Mouse (Mus musculus) intestine, embryonic 15.5 days (tissue): Measurements from ENCODE around the gene Pyroxd1. TPM values are rescaled to one million over a fixed set of nuclear protein-coding genes. Genes with fewer than 3 reads are reported as not detected.
"Not testable (repeated sequence)": the region's sequence is repeated elsewhere in the genome, so short reads cannot be mapped to it uniquely, and the experiment has no call there.

Experiments used
- ATAC-seq: fragments of 200-750 bp; cut with Nextera tagmentation; 2 replicates; pipeline ENCODE4 v1.8.0; 2017; ENCODE audit warnings: moderate TSS enrichment, moderate library complexity
- H3K27ac ChIP-seq: fragments of 300-500 bp; sonication (generic); 2 replicates; pipeline ENCODE4 v1.5.1; 2015; ENCODE audit warnings: mild to moderate bottlenecking, inconsistent platforms
- H3K27me3 ChIP-seq: fragments of 300-500 bp; sonication (generic); replicated peaks from 2 replicates; pipeline ENCODE4 v1.6.1; 2015; ENCODE audit warnings: inconsistent platforms
- H3K36me3 ChIP-seq: fragments of 300-500 bp; sonication (generic); 2 replicates; pipeline ENCODE4 v1.6.1; 2015; ENCODE audit warnings: inconsistent platforms
- H3K4me1 ChIP-seq: fragments of 300-500 bp; sonication (generic); replicated peaks from 2 replicates; pipeline ENCODE4 v1.6.1; 2015; ENCODE audit warnings: inconsistent platforms
- H3K4me2 ChIP-seq: fragments of 300-500 bp; sonication (generic); replicated peaks from 2 replicates; pipeline ENCODE4 v1.6.1; 2015; ENCODE audit warnings: mild to moderate bottlenecking, inconsistent platforms
- H3K4me3 ChIP-seq: fragments of 300-500 bp; sonication (generic); replicated peaks from 2 replicates; pipeline ENCODE4 v1.5.1; 2015; ENCODE audit warnings: inconsistent platforms
- H3K9ac ChIP-seq: fragments of 300-500 bp; sonication (generic); 2 replicates; pipeline ENCODE4 v1.6.1; 2015; ENCODE audit warnings: inconsistent platforms
- H3K9me3 ChIP-seq: fragments of 300-500 bp; sonication (generic); 2 replicates; pipeline ENCODE4 v1.6.1; 2016; ENCODE audit warnings: inconsistent platforms
- WGBS: fragments of 180-500 bp; shearing (Covaris S2); methylation state at CpG from one replicate; pipeline ENCODE4 v1.1.7; 2015; 5-methylcytosine and 5-hydroxymethylcytosine counted together
- polyA plus RNA-seq: library from polyadenylated mRNA; unstranded; fragments of >200 nt; fragmentation: Nextera tagmentation; extraction: Ambion mirVana; gene quantifications from 2 replicates; pipeline ENCODE4 v1.2.1, GENCODE M21; 2015

Pyroxd1 gene
- polyA plus RNA-seq, 1 experiment from 2014 or later = 15.8 TPM

GRCm38 (mm10) chr6:142347431-142348385 lies 2.3 kb downstream of the Pyroxd1 start:
- Histone ChIP-seq H3K9ac (no peak overlapping the region), H3K4me3 (no peak overlapping the region), H3K4me1 (no peaks in the 10 kb centered on the region), H3K9me3 (no peaks in the 10 kb centered on the region), H3K4me2 (no peak overlapping the region), H3K27me3 (no peaks in the 10 kb centered on the region), H3K36me3 (peaks cover 9% of the 10 kb centered on the region; the same call in 1 of the 2 replicates), H3K27ac (no peak overlapping the region)
- 73% methylated on average over 11 of the region's 11 CpGs for WGBS
- no peak for ATAC-seq

- peaks cover 14% of the 10 kb centered on the region; the same call in 1 of the 2 replicates for H3K36me3 ChIP-seq
- not testable (repeated sequence) for ATAC-seq, H3K4me1 ChIP-seq, H3K4me3 ChIP-seq, H3K9ac ChIP-seq, H3K27me3 ChIP-seq, H3K9me3 ChIP-seq, H3K27ac ChIP-seq, H3K4me2 ChIP-seq
- 78% methylated on average over 3 of the region's 3 CpGs for WGBS
Observed at GRCm38 (mm10) chr6:142352099-142352498, 6.6 kb downstream of the Pyroxd1 start.

- 68% methylated on average over 7 of the region's 7 CpGs for WGBS
- Histone ChIP-seq H3K4me1 (no peaks in the 10 kb centered on the region), H3K36me3 (peaks cover 5% of the 10 kb centered on the region; the same call in 1 of the 2 replicates), H3K4me3 (no peak overlapping the region), H3K27ac (no peak overlapping the region), H3K9ac (no peak overlapping the region), H3K9me3 (no peaks in the 10 kb centered on the region), H3K4me2 (no peak overlapping the region), H3K27me3 (no peaks in the 10 kb centered on the region)
- ATAC-seq = no peak
Observed at GRCm38 (mm10) chr6:142357106-142357505, 11.7 kb downstream of the Pyroxd1 start.

GRCm38 (mm10) chr6:142362036-142362435 lies 16.6 kb downstream of the Pyroxd1 start:
- no peak overlapping the region for H3K9ac ChIP-seq
- no peak overlapping the region for H3K4me3 ChIP-seq
- no peaks in the 10 kb centered on the region for H3K4me1 ChIP-seq
- ATAC-seq = no peak
- WGBS = 90% methylated on average over 6 of the region's 6 CpGs
- H3K9me3 ChIP-seq = no peaks in the 10 kb centered on the region
- no peak overlapping the region for H3K4me2 ChIP-seq
- no peak overlapping the region for H3K27ac ChIP-seq
- peaks cover 14% of the 10 kb centered on the region for H3K36me3 ChIP-seq
- H3K27me3 ChIP-seq = no peaks in the 10 kb centered on the region

GRCm38 (mm10) chr6:142363019-142363576 lies 17.6 kb downstream of the Pyroxd1 start:
- Histone ChIP-seq H3K36me3 (peaks cover 14% of the 10 kb centered on the region), H3K27ac (no peak overlapping the region), H3K4me2 (no peak overlapping the region), H3K4me3 (no peak overlapping the region), H3K9me3 (no peaks in the 10 kb centered on the region), H3K4me1 (no peaks in the 10 kb centered on the region), H3K9ac (no peak overlapping the region), H3K27me3 (no peaks in the 10 kb centered on the region)
- 67% methylated on average over 9 of the region's 9 CpGs for WGBS
- ATAC-seq = peak; percentile 51

GRCm38 (mm10) chr6:142365742-142366472 lies 20.5 kb downstream of the Pyroxd1 start:
- peaks cover 14% of the 10 kb centered on the region for H3K36me3 ChIP-seq
- H3K4me1 ChIP-seq = no peaks in the 10 kb centered on the region
- H3K4me2 ChIP-seq = no peak overlapping the region
- no peaks in the 10 kb centered on the region for H3K27me3 ChIP-seq
- ATAC-seq = no peak
- no peak overlapping the region for H3K9ac ChIP-seq
- no peak overlapping the region for H3K4me3 ChIP-seq
- H3K9me3 ChIP-seq = no peaks in the 10 kb centered on the region
- H3K27ac ChIP-seq = no peak overlapping the region
- 87% methylated on average over 8 of the region's 8 CpGs for WGBS

- Histone ChIP-seq H3K27ac (no peak overlapping the region), H3K4me2 (no peak overlapping the region), H3K4me3 (no peak overlapping the region), H3K9ac (no peak overlapping the region), H3K36me3 (peaks cover 14% of the 10 kb centered on the region), H3K9me3 (no peaks in the 10 kb centered on the region), H3K4me1 (no peaks in the 10 kb centered on the region), H3K27me3 (no peaks in the 10 kb centered on the region)
- no peak for ATAC-seq
- 87% methylated on average over 10 of the region's 10 CpGs for WGBS
Observed at GRCm38 (mm10) chr6:142366473-142367018, 21.1 kb downstream of the Pyroxd1 start.

GRCm38 (mm10) chr6:142367565-142367964 lies 22.1 kb downstream of the Pyroxd1 start:
- H3K27me3 ChIP-seq = no peaks in the 10 kb centered on the region
- H3K27ac ChIP-seq = no peak overlapping the region
- no peak overlapping the region for H3K4me3 ChIP-seq
- H3K9ac ChIP-seq = no peak overlapping the region
- no peaks in the 10 kb centered on the region for H3K9me3 ChIP-seq
- peaks cover 16% of the 10 kb centered on the region for H3K36me3 ChIP-seq
- no peaks in the 10 kb centered on the region for H3K4me1 ChIP-seq
- ATAC-seq = no peak
- 84% methylated on average over 3 of the region's 3 CpGs for WGBS
- no peak overlapping the region for H3K4me2 ChIP-seq

GRCm38 (mm10) chr6:142369568-142369967 lies 24.1 kb downstream of the Pyroxd1 start:
- Histone ChIP-seq H3K36me3 (peaks cover 6% of the 10 kb centered on the region; the same call in 1 of the 2 replicates), H3K27ac (no peak overlapping the region), H3K4me3 (no peak overlapping the region), H3K9me3 (no peaks in the 10 kb centered on the region), H3K4me2 (no peak overlapping the region), H3K9ac (no peak overlapping the region), H3K27me3 (no peaks in the 10 kb centered on the region), H3K4me1 (no peaks in the 10 kb centered on the region)
- 87% methylated on average over 3 of the region's 3 CpGs for WGBS
- no peak for ATAC-seq

GRCm38 (mm10) chr6:142377081-142377480 lies 31.6 kb downstream of the Pyroxd1 start:
- Histone ChIP-seq H3K27me3 (no peaks in the 10 kb centered on the region), H3K4me3 (no peak overlapping the region), H3K9ac (no peak overlapping the region), H3K9me3 (no peaks in the 10 kb centered on the region), H3K4me1 (no peaks in the 10 kb centered on the region), H3K36me3 (peaks cover 7% of the 10 kb centered on the region), H3K27ac (no peak overlapping the region), H3K4me2 (no peak overlapping the region)
- ATAC-seq = no peak
- 70% methylated on average over 1 of the region's 1 CpGs for WGBS

- Histone ChIP-seq H3K9ac (no peak overlapping the region), H3K4me2 (no peak overlapping the region), H3K36me3 (peaks cover 4% of the 10 kb centered on the region; the same call in 1 of the 2 replicates), H3K27me3 (no peaks in the 10 kb centered on the region), H3K4me1 (no peaks in the 10 kb centered on the region), H3K27ac (no peak overlapping the region), H3K9me3 (no peaks in the 10 kb centered on the region), H3K4me3 (no peak overlapping the region)
- WGBS = 88% methylated on average over 8 of the region's 8 CpGs
- ATAC-seq = no peak
Observed at GRCm38 (mm10) chr6:142378576-142379330, 33.3 kb downstream of the Pyroxd1 start.
